Mouse (Mus musculus) gastrocnemius, adult 18-20 months (tissue): ENCODE measurements around the gene Tcea2. TPM values are rescaled to one million over a fixed set of nuclear protein-coding genes. Genes with fewer than 3 reads are reported as not detected.

Experiments
- DNase-seq: peaks from one replicate; pipeline ENCODE4 v3.0.0; 2021; ENCODE audit warnings: low spot score
- total RNA-seq, 2 experiments: library from RNA; stranded (reverse); gene quantifications; 2 replicates each; pipeline ENCODE4 v1.2.3; 2021

The Tcea2 gene
- total RNA-seq, 2 experiments from 2014 or later: 6.6 to 6.9 TPM

DNA sequence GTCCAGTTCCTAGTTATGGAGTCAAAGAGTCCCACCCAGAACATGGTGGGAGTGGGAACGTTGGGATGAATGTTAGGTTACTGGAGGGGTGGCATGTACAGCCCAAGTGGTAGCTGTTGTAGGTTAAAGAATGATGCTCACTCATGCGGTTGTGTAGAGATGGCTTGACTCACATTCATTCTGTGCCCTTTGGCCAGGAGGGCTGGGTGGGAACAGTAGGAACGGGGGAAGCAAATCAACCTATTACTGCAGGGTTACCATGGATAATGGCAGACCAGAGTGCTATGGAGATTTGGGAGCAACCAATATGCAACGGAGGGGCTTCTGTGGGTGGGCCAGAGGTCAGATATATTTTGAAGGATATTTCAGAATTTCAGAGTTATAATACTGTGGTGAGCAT lies 5.2 kb upstream of the Tcea2 start:
- no peak for DNase-seq

DNA sequence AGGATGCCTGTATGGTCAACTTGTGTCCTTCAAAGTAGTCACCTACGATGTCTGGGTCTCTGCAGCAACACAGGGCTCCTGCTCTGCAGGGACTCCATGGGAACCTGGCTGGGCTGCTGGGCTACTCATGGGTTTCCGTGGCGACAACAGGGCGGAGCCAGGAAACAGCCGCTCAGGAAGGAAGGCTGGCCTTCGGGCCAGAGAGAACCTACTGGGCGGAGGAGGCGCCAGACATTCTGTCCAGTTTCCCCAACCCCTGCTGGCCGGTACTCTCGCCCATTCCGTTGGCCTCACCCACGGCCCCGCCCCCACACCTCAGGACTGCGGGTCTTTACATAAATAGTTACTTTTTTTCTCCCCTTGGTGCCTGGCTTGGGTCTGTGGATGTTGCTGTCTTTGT lies 4.7 kb upstream of the Tcea2 start:
- DNase-seq: peak; percentile 40

DNA sequence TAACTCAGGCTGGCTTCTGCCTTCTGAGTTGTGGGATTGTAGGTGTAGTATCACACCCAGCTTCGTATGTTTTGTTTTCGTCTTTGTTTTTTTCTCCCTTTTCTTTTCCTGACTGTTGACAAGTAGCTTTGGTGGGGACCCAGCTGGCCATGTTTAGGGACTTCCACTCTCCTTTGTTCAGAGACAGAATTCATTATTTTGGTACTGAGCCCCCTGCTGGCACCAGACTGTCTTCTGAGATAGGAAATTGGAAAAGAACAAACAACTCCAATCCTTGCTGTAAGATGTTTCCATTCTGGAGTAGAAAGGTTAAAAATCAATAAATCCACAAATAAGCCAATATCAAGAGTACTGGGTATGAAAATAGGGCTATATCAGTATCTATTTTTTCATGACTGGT lies 3.7 kb upstream of the Tcea2 start:
- DNase-seq: no peak

DNA sequence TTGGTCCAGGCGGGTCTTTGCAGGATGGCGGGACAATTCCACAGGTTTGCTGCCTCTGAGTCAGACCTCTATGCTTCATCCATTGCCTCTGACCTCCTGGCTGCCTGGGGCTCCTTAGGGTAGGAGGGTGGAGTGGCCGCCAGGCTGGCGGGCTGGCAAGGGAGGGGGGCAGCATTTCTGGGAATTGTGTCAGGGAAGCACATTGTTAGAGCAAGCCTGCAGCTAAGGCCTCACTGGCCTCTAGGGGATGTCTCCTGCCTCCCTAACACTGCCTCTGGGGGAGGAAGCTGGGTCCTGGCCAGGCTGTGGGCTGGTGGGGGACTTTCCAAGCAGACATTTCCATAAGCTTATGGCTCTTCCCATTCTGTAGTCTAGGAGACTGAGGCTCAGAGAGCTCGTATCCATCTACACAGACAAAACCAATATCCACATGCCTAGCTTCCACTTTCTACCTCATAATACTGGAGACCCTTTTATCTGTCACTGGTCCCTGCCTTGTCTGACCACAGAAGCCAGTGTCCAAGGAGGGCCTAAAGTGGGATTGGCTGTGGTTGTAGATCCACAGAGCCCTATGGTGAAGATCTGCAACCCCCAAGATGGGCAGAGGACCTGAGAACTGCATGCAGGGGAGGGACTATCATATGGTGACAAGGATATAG lies 2.9 kb upstream of the Tcea2 start:
- peak; percentile 34 for DNase-seq

DNA sequence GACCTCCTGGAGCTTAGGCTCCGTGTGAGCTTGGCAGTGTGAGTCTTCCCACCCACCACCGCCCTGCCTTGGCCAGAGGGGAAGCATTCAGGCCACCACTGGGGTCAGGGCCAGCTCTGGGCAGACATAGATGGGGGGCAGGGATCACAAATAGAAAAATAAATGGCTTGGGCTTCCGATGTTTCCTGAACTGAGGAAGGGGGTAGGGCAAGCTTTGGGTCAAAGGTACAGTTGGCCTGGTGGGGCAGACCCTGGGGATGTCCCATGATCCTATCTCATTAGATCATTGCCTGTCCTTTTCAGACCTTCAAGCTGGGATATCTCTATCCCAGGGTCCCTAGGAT lies 2.4 kb upstream of the Tcea2 start:
- DNase-seq: no peak

DNA sequence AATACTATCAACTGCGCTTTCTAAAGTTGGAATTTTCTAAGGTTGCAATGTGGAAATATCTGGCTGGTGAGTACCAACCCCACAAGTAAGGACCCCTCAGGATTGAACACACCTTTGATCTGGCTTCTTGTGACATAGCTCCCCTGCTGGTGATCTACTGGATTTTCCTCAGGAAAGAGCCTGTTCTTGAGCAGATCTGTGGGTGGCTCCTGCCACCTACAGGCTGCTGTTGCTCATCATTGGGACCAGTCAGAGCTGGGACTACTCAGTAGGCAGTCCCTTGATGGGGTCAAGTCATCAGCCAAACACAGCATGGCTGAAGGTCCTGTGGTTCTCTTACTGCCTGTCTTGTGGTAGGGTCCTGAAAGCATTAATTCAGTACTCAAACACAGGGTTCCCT lies 1.3 kb upstream of the Tcea2 start:
- peak; percentile 72 for DNase-seq

DNA sequence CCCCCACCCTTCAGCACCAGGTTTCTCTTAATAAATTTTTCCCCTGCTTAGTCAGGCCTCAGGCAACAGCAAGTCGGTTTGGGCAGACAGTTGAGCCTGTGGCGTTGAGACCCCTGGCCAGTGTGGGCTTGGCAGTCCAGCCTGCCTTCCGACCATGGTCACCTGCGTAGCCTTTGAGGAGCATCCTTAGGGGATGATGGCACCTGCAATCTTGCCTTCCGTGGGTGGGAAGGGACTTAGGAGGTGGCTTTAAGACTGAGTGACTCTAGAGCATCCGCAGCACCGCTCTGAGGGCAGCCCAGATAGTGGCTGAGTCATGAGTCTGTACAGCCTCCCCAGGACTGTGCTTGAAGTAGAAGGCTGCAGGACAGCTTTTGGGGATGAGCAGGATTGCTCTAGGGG lies 607 bp downstream of the Tcea2 start:
- no peak for DNase-seq

DNA sequence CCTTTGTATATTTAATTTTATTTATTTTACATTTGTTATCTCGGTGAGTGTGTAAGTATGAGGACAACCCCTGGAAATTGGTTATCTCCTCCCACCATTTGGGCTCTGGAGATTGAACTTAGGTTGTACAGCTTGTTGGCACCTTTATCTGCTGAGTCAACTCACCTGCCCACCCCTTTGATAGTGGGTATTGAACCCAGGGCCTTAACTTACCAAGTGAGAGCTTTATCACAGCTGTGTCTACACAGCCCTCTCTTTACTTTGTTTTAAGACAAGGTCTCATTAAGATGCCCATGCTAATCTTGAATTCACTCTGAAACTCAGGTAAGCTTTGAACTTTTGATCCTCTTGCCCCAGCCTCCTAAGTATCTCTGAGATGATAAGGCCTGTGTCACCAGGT lies 1.9 kb downstream of the Tcea2 start:
- no peak for DNase-seq

DNA sequence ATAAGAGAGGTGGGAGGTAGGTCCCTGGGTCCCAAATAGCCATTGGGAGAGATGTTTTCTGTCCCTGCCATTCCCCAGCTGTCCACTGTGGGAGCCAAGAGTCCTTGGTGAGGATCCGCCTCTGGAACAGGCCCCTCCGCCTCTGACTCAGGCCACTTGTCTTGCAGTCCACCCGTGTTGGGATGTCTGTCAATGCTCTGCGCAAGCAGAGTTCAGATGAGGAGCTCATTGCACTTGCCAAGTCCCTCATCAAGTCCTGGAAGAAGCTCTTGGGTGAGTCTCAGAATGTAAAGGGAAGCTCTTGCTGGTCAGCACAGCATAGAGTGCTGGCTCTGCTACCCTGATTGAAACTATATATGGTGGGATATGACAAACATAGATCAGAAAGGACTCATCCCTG lies 3.3 kb downstream of the Tcea2 start:
- DNase-seq: no peak

DNA sequence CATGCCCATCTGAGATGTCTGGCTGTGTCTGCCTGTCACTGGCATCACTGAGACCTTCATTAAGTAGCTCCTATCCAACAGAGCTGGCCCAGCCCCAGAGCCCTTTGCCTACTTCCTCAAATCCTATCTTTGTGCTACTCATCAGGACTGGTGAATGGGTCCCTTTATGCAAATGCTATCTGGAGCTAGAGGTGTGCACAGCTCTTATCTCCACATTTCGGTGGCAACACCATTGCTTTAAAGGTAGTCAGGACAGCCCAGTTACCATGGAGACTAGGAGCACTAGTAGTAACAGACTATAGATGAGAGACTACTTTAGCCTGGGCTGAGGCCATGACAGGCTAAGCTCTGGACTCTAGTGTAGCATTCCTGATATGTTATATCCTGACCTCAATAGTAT lies 4.6 kb downstream of the Tcea2 start:
- DNase-seq: no peak

DNA sequence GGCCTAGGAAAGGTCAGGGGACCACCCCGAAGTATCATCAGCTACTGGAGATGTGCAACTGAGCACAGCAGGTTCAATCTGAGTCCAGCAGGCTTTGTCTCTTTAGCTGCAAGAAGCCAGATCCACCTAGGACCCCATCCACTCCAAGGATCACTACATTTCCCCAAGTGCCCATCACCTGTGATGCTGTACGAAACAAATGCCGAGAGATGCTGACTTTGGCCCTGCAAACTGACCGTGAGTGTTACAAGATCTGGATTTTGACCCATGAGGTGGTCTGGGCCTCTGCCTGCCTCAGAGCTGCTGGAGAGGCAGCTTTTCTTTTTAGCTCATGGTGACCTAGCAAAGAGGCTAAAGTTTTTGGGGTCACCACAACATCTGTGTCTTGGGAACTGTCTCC lies 5.6 kb downstream of the Tcea2 start:
- DNase-seq: no peak

DNA sequence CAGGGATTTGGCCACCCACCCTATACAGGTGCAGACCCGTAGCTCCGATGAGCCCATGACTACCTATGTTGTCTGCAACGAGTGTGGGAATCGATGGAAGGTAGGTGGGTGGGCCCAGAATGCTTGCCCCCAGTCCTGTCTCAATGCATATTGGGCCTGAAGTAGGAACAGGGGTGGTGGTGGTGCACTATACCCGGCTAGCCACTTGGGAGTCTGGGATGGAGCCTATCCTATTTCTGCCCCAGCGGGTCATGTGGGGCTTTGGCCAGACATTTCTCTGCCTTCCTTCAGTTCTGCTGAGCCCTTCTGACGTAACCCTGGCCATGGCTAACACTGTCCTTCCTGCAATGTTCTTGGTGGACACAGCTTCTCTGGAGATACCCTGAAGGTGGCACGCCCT lies 7.5 kb downstream of the Tcea2 start:
- DNase-seq: no peak

DNA sequence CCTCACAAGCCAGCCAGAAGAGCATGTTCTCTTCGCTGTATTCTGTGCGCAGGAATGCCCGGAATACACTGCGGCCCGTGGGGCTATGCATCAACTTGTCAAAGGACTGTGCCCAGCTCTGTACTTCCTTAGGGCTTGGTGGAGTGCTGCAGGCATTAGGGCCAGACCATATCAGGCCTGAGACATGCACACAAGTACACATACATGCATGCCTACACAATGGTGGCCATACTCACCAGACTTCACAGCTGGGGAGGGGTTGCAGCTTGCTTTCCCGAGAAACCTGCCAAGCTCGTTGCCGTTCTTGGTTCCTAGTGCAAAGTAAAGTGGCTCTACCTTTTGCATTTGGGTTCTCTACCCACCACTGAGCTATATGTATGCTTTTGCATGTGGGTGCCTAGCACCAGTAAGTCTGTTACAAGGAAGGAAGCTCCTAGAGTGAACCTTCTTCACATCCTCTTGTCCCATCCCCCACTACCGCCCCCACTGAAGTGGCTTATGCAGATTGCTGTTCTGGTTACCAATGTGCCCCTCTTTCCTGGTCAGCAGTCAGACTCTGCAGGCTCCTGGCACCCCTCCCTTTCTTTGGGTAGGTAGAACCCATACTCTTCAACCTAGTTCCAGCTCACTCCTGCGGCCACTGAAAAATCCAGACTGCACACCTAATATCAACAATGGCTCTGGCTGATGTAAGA lies 9.5 kb downstream of the Tcea2 start:
- DNase-seq: no peak

DNA sequence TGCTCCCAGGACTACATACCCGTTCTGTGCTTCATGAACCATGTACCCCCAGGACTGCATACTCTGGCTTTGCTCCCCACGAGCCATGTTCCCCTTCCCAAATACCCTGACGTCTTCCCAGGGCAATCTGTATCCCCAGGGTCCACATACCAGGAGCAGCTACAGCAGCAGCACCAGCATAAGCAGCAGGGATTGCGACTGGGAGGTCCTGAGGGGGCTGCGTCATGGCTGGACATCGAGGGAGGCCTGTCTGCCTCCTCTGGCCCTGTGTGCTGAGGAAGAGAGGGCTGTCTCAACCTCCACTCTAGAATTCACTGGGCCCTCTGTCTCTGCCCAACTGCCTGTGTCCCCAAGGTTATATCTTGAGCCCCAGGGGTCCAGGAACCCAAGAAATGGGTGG lies 11.0 kb downstream of the Tcea2 start:
- DNase-seq: no peak

DNA sequence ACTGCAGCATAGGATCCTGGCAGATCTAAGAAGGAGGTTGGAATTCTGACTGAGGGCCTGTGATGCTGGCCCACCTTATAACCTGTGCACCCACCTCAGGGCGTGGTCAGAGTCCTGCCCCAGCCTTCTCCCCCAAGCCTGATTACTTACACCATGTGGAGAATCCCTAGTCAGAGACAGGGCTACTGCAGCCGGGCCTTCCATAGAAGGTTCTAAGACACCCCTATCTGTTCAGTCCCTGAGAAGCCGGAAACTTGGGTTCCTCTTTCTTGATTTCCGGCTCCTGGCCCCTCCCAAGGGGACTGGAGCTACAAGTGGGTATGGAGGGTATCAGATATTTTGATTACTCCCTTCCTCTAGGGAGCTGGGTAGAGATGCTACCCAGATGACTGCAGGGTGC lies 11.5 kb downstream of the Tcea2 start:
- no peak for DNase-seq

DNA sequence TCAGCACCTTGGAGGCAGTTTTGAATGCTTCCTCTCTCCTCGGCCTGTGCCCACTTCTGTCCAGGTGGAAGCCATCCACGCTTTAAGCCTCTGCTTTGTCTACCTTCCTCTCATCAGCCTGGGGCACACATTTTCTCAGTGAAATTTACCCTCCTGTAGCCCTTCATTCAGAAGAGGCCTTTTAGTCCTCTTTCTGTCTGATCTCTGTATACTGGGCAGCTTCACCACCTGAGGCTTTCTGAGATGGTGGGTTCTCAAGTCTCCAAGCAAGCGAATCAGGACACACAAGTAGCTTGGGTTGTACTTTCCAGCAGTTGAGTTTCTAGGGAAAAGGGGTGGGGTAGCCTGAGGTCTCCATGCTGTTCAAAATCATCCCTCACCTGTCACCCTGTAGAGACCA lies 12.2 kb downstream of the Tcea2 start:
- DNase-seq: no peak

DNA sequence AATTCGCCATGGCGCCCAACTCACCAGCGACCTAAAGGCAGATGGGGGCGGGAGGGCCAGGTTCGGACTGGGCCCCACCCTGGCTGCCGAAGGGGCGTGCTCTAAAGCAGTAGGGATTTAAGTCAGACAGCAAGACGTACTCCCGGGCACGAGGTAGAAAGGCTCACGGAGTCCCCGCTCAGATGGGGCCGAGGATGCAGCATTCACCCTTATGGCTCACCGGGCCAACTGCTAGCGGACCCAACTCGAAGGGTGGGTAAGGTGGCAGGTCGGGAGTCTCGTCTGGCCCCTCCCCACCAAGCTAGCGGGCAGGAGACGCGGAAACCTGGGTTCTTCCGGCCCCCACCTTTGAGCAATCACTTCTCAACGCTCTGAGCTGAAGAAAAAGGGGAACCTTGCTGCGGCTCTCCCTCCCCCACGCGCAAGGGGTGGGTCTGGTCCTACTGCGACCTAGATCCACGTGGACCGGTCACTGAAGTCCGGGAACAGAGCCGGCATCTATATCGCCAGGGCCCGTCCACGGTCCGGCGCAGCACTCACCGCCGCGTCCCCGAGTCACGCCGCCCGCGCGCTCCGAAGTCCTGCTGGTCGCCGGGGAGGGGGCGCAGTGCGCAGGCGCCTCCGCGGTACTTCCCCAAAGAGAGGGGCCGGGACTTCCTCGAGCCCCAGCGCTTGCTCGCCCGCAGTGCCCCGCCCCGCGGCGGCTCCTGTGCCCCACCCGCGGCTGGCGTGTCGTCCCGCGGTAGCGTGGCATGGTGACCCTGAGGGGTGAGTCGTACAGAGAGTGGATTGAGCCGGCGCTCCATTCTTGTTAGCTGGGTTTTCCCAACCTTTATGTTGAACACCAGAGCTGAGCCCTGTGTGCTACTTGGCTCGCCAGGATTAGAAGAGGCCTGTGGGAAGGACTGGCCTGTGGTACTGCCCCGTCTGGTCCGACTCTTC lies 13.5 kb downstream of the Tcea2 start, which contains the start of gene Rgs19:
Rgs19 (minus strand) TSS at position 639 of the 942 bp plus-strand sequence.
- DNase-seq: peak; percentile 74

DNA sequence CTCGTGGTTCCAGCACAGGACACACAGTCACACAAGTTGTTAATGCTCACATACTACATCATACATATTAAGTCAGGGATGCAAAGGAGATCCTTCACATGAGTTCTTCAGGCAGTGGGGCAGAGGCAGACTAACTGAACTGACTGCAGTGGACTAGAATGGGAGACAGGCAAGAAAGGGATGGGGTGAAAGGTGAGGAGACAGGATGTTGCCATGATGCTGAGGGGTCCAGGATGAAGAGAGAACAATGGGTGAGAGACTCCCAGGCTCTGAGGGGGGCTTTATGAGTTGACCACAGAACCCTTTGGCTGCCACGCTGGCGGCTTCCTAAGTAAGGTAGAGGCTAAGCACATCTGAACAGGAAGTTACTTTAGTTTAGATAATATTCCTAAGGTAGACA lies 14.5 kb downstream of the Tcea2 start:
- DNase-seq: no peak

DNA sequence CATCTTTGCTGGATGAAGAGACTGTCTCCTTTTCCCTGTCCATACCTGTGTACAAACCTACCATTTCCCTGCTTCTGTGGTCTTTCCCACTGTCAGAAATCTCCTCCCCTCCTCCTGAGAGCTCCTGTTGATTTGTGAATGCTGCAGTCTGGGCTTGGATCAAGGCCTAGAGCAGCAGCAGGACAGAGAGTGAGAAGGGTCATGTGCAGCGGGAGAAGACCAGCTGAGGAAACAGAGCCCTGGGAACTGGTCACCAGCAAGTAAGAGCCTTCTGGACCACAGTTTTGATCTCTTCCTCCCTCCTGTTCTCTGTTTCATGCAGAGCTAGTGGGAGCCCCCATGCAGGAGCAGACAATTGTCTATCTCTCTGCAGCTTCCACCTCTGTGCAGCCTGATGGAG lies 15.7 kb downstream of the Tcea2 start:
- DNase-seq: no peak

DNA sequence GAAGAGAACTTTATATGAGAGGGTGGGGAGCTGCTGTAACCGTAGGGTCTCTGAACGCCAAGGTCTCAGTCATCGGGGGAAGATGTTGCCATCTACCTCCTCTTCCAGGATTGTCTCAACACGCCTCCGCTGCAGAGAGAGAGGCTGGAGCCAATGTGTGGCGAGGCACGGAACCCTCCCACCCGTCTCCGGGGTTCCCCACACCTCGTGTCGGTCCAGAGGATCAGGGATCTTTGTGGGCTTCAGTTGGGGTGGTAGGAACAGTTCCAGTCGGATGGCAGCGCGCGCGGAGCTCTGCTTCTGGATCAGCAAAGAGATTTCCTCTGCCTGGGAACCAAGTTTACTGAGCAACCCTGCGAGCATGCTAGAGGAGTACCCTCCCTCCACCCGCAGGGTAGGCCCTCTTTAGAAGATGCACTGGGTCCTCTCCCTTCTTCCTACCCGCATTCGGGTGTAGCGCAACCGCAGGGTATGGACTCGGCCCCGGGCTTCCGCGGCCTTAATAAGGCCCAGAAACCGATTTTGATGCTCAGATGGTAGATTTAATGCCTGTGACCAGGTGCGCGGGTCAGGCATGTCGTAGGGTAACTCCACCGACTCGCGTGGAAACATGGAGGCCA lies 16.8 kb downstream of the Tcea2 start:
- no peak for DNase-seq

DNA sequence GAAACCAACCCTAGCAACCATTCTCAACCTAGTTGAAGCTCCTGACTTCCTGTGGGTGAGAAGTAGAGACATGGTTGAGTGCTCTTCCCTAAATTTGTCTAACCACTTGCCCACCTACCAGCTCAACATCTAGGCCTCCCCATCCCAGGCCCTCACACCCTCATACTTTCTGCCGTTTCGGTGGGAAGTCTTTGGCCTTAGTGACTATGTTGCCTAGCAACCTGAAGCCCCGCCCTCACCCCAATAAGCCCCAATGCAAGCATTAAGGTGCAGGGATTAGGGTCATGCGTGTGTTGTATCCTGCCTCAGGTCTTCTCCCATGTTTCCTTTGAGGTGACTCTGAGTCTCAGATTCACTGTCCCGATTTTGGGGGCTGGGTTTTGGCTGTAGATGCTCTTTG lies 18.1 kb downstream of the Tcea2 start, which contains the start of gene Lkaaear1:
Lkaaear1 (minus strand) TSS at position 202 of the 400 bp plus-strand sequence.
- DNase-seq: no peak

DNA sequence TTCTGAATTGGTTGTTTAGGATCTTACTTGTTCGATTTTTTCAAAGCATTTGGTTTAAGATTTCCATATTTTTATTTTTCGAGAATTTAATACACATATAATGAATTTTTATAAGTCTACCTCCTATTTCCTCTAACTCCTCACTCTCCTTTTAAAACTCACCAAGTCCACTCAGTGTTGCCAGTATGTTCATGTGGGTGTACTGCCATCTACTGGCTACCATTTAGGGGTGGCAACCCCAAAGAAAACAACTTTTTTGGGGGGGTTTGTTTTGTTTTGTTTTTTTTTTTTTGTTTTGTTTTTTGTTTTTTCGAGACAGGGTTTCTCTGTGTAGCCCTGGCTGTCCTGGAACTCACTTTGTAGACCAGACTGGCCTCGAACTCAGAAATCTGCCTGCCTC lies 26.6 kb downstream of the Tcea2 start:
- DNase-seq: no peak
